9 mouse cellular contexts compared by ENCODE assay signal in genomic region chr15:83473832-83474465, GRCm38 (mm10). TPM values are rescaled to one million over a fixed set of nuclear protein-coding genes. Genes with fewer than 3 reads are reported as not detected.
DNase-seq lines count a peak whose midpoint lies in the region; ATAC-seq and TF ChIP-seq lines count a peak whose summit lies in the region.
"Had no signal": no experiment of that assay in that cellular context is flagged by ENCODE, and none has a peak within 500 bp of the region (broad histone marks: within the 10 kb centered on the region; RNA-seq: fewer than 3 reads in every experiment).

No protein-coding gene starts in this region.

- H3K4me3 ChIP-seq in embryonic facial prominence, embryonic 11.5 days (ENCODE audit: low read depth, low read length) = no peak overlapping the region
- no peak overlapping the region for H3K4me3 ChIP-seq in heart, postnatal 0 days (ENCODE audit: low read depth, low read length)
- no peak overlapping the region for H3K4me3 ChIP-seq in limb, embryonic 13.5 days
- H3K4me3 ChIP-seq in hindbrain, embryonic 10.5 days = no peak overlapping the region
- H3K4me3 ChIP-seq: midbrain, embryonic 12.5 days had no signal

- no peak overlapping the region for H3K4me2 ChIP-seq in embryonic facial prominence, embryonic 11.5 days (ENCODE audit: low read depth, low read length)
- H3K4me2 ChIP-seq in heart, postnatal 0 days (ENCODE audit: low read depth, low read length) = no peak overlapping the region
- H3K4me2 ChIP-seq in limb, embryonic 13.5 days (replicated peaks) = peak overlapping the region; percentile 30
- H3K4me2 ChIP-seq: midbrain, embryonic 12.5 days had no signal

- WGBS in embryonic facial prominence, embryonic 11.5 days = 58% methylated on average over 10 of the region's 10 CpGs
- WGBS in heart, postnatal 0 days = 48% methylated on average over 10 of the region's 10 CpGs
- WGBS in limb, embryonic 13.5 days = 33% methylated on average over 10 of the region's 10 CpGs
- 72% methylated on average over 10 of the region's 10 CpGs for WGBS in hindbrain, embryonic 10.5 days

- no peak overlapping the region for H3K9ac ChIP-seq in embryonic facial prominence, embryonic 11.5 days (replicated peaks; ENCODE audit: low read length)
- H3K9ac ChIP-seq in heart, postnatal 0 days (replicated peaks; ENCODE audit: low read depth, low read length) = no peak overlapping the region
- no peak overlapping the region for H3K9ac ChIP-seq in limb, embryonic 13.5 days
- H3K9ac ChIP-seq: midbrain, embryonic 12.5 days had no signal

- DNase-seq in MEL-GATA-1-ER (ENCODE audit: extremely low read depth, low read depth) = peak; percentile 58
- peak; percentile 26 for DNase-seq in embryonic facial prominence, embryonic 11.5 days (ENCODE audit: low spot score)
- DNase-seq in heart, postnatal 0 days (ENCODE audit: low spot score) = peak; percentile 74
- DNase-seq in naive thymus-derived CD4-positive, alpha-beta T cell, adult 2 months (ENCODE audit: low read depth) = peak; percentile 84
- peak; percentile 42 for DNase-seq in yolk sac, embryonic 10.5 days (ENCODE audit: low spot score)
- no peak for DNase-seq in hindbrain, embryonic 10.5 days (ENCODE audit: low spot score)

- H3K4me1 ChIP-seq in embryonic facial prominence, embryonic 11.5 days (ENCODE audit: control insufficient read depth, insufficient read depth, low read length) = no peaks in the 10 kb centered on the region
- peaks cover 44% of the 10 kb centered on the region for H3K4me1 ChIP-seq in heart, postnatal 0 days (ENCODE audit: control insufficient read depth, insufficient read depth)
- H3K4me1 ChIP-seq in limb, embryonic 13.5 days = peaks cover 15% of the 10 kb centered on the region
- H3K4me1 ChIP-seq in hindbrain, embryonic 10.5 days (replicated peaks) = peaks cover 24% of the 10 kb centered on the region
- H3K4me1 ChIP-seq: midbrain, embryonic 12.5 days had no signal

- no peaks in the 10 kb centered on the region for H3K36me3 ChIP-seq in embryonic facial prominence, embryonic 11.5 days (replicated peaks; ENCODE audit: control insufficient read depth, insufficient read depth, low read depth, low read length)
- H3K36me3 ChIP-seq in heart, postnatal 0 days (replicated peaks; ENCODE audit: control insufficient read depth, insufficient read depth, low read length) = no peaks in the 10 kb centered on the region
- no peaks in the 10 kb centered on the region for H3K36me3 ChIP-seq in limb, embryonic 13.5 days
- H3K36me3 ChIP-seq in hindbrain, embryonic 10.5 days = no peaks in the 10 kb centered on the region
- H3K36me3 ChIP-seq: midbrain, embryonic 12.5 days had no signal

- ATAC-seq in embryonic facial prominence, embryonic 11.5 days (replicated peaks; ENCODE audit: insufficient number of reproducible peaks, low FRiP score, low TSS enrichment, low read depth) = no peak; the same call in 1 of the 2 replicates
- peak; percentile 62 for ATAC-seq in heart, postnatal 0 days (ENCODE audit: insufficient read depth, low read depth)
- ATAC-seq in limb, embryonic 13.5 days (ENCODE audit: low FRiP score, low read depth) = peak; percentile 73; the same call in 1 of the 2 replicates
- no peak for ATAC-seq in cerebellum, adult (ENCODE audit: insufficient number of reproducible peaks, low FRiP score, low TSS enrichment)

- no peak for TF ChIP-seq CTCF in heart, postnatal 0 days (IDR thresholded peaks at IDR 0.05; ENCODE audit: low read depth)

- no peak for TF ChIP-seq EP300 in heart, postnatal 0 days (IDR thresholded peaks at IDR 0.05; ENCODE audit: low read depth)

- H3K27ac ChIP-seq in embryonic facial prominence, embryonic 11.5 days (replicated peaks; ENCODE audit: low read depth, low read length) = no peak overlapping the region
- H3K27ac ChIP-seq in heart, postnatal 0 days (ENCODE audit: low read depth) = peak overlapping the region; percentile 74
- peak overlapping the region; percentile 52; the same call in 1 of the 2 replicates for H3K27ac ChIP-seq in limb, embryonic 13.5 days
- H3K27ac ChIP-seq in hindbrain, embryonic 10.5 days = no peak overlapping the region
- H3K27ac ChIP-seq: midbrain, embryonic 12.5 days had no signal

- H3K27me3 ChIP-seq in embryonic facial prominence, embryonic 11.5 days (ENCODE audit: control insufficient read depth, insufficient read depth, low read length) = no peaks in the 10 kb centered on the region
- no peaks in the 10 kb centered on the region for H3K27me3 ChIP-seq in heart, postnatal 0 days (ENCODE audit: control insufficient read depth, insufficient read depth, low read length)
- no peaks in the 10 kb centered on the region for H3K27me3 ChIP-seq in limb, embryonic 13.5 days
- H3K27me3 ChIP-seq in hindbrain, embryonic 10.5 days (ENCODE audit: insufficient read depth, poor library complexity, severe bottlenecking) = no peaks in the 10 kb centered on the region
- H3K27me3 ChIP-seq: midbrain, embryonic 12.5 days had no signal

- no peaks in the 10 kb centered on the region for H3K9me3 ChIP-seq in embryonic facial prominence, embryonic 11.5 days (replicated peaks; ENCODE audit: control insufficient read depth, low read length)
- no peaks in the 10 kb centered on the region for H3K9me3 ChIP-seq in heart, postnatal 0 days (replicated peaks; ENCODE audit: control insufficient read depth, low read length)
- no peaks in the 10 kb centered on the region for H3K9me3 ChIP-seq in limb, embryonic 13.5 days
- no peaks in the 10 kb centered on the region for H3K9me3 ChIP-seq in hindbrain, embryonic 10.5 days
- H3K9me3 ChIP-seq: midbrain, embryonic 12.5 days had no signal

RNA-seq across cellular contexts. Expression of gene Pacsin2, which starts 9.5 kb away (rescaled TPM):
- polyA plus RNA-seq in embryonic facial prominence, embryonic 11.5 days (2014; fragmentation: Nextera tagmentation; extraction: Ambion mirVana) = 41.7 and 41.9 TPM in 2 replicates
- total RNA-seq in heart, postnatal 0 days (2014; rRNA removed; ENCODE audit: low replicate concordance) = 65.0 and 78.0 TPM in 2 replicates
- polyA plus RNA-seq in heart, postnatal 0 days (2015; fragmentation: Nextera tagmentation; extraction: Ambion mirVana) = 53.0 and 63.3 TPM in 2 replicates
- 51.8 and 53.3 TPM in 2 replicates for polyA plus RNA-seq in limb, embryonic 13.5 days (2015; fragmentation: Nextera tagmentation; extraction: Ambion mirVana)
- 53.3 and 57.7 TPM in 2 replicates for polyA plus RNA-seq in hindbrain, embryonic 10.5 days (2016; fragmentation: Nextera tagmentation; extraction: Ambion mirVana)

RNA-seq across cellular contexts. Expression of gene Ttll1, which starts 36.7 kb away (rescaled TPM):
- 18.1 and 19.8 TPM in 2 replicates for polyA plus RNA-seq in embryonic facial prominence, embryonic 11.5 days (2014; fragmentation: Nextera tagmentation; extraction: Ambion mirVana)
- 5.8 and 10.7 TPM in 2 replicates for total RNA-seq in heart, postnatal 0 days (2014; rRNA removed; ENCODE audit: low replicate concordance)
- polyA plus RNA-seq in heart, postnatal 0 days (2015; fragmentation: Nextera tagmentation; extraction: Ambion mirVana) = 23.2 and 25.7 TPM in 2 replicates
- 23.4 and 25.1 TPM in 2 replicates for polyA plus RNA-seq in limb, embryonic 13.5 days (2015; fragmentation: Nextera tagmentation; extraction: Ambion mirVana)
- 38.0 and 50.4 TPM in 2 replicates for polyA plus RNA-seq in hindbrain, embryonic 10.5 days (2016; fragmentation: Nextera tagmentation; extraction: Ambion mirVana)

RNA-seq across cellular contexts. Expression of gene Bik, which starts 52.7 kb away (rescaled TPM):
- polyA plus RNA-seq in embryonic facial prominence, embryonic 11.5 days (2014; fragmentation: Nextera tagmentation; extraction: Ambion mirVana) = 2.7 and 3.0 TPM in 2 replicates
- total RNA-seq in heart, postnatal 0 days (2014; rRNA removed; ENCODE audit: low replicate concordance) = 25.8 and 49.6 TPM in 2 replicates
- polyA plus RNA-seq in heart, postnatal 0 days (2015; fragmentation: Nextera tagmentation; extraction: Ambion mirVana) = 33.8 and 37.7 TPM in 2 replicates
- polyA plus RNA-seq in limb, embryonic 13.5 days (2015; fragmentation: Nextera tagmentation; extraction: Ambion mirVana) = 3.5 and 3.7 TPM in 2 replicates
- polyA plus RNA-seq in hindbrain, embryonic 10.5 days (2016; fragmentation: Nextera tagmentation; extraction: Ambion mirVana) = 2.2 and 4.1 TPM in 2 replicates

Comparison
In these comparisons a context has a peak if more than half of its experiments do, and no peak if none do; other contexts are left out.
1. ATAC-seq: peak in heart, postnatal 0 days (single experiment) and limb, embryonic 13.5 days (single experiment); none in embryonic facial prominence, embryonic 11.5 days (single experiment) and cerebellum, adult (single experiment).
2. H3K27ac ChIP-seq: peak in heart, postnatal 0 days (single experiment) and limb, embryonic 13.5 days (single experiment); none in embryonic facial prominence, embryonic 11.5 days (single experiment) and hindbrain, embryonic 10.5 days (single experiment).